Mouse (Mus musculus): ENCODE measurements around the gene Nkain4. TPM values are rescaled to one million over a fixed set of nuclear protein-coding genes. Genes with fewer than 3 reads are reported as not detected.

Gene Nkain4
- total RNA-seq (2022): 1 to 10 TPM in 1 of 4 experiments, not detected in 3; 1.4 TPM

DNA sequence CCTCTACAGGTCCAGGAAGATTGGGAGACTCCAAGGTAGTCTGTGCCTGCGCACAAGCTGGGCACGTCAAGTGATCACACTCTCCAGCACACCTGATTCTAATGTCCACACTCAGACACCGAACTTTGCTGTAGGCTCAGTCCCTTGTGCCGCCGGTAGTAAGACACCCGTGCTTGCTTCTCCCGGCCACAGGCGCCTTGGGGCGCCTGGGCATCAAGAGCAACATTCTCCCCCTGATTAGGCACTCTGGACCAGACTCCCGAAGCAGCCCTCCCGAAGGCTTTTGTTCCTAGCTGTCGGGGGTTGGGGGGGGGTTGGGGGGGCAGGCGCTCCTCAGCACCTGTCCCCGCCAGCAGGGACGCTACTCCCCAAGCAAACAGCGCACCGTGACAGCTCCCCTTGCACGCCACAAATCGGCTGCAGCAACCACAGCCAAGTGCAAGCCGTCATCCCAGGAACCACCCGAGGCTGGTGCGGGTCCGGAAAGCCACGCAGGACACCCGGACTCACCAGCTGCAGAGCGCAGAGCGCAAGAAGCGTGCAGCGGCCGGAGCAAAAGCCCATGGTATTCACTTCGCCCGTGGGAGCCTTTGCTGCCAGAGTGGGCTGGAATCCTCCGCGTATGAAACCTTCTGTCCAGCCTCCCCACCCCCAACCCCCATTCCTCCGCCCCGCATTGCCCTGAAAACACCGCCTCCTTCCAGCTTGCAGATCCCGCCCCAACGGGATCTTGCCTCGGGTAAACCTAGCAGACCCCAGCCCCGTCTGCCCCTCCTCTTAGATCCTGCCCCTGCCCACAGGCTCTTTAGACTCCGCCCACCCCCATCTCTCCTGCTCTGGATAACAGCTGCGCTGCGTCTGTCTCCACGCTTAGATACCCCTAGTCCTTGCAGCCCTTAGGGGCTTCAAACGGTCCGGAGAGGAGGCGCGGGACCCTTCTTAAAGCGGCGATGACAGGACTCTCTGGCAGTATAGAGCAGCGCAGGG lies at the start of gene Nkain4:
TSS of gene Nkain4 (minus strand) at position 639 of the 987 bp plus-strand sequence.
- no peak for DNase-seq (ENCODE audit: low spot score in 2 of 2)

DNA sequence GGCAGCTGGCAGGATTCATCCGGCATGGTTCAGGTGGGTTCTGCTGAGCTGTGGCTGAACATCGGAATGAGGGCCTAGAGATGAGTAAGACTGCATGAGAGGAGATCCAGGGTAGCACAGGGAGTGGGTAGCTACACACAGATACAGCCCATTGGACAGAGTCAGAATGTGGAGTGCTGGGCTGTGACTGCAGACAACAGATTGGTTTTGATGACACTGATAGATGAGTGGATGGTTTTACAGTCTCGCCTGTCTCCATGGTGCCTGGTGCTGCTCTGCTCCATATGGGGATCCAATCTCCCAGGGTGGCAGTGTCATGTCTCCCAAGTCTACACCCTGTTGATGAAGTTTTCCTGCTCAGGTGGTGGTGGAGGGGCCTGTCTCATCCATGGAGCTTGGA lies 42.4 kb upstream of the Nkain4 start:
- no peak for DNase-seq (ENCODE audit: low spot score in 2 of 2)

DNA sequence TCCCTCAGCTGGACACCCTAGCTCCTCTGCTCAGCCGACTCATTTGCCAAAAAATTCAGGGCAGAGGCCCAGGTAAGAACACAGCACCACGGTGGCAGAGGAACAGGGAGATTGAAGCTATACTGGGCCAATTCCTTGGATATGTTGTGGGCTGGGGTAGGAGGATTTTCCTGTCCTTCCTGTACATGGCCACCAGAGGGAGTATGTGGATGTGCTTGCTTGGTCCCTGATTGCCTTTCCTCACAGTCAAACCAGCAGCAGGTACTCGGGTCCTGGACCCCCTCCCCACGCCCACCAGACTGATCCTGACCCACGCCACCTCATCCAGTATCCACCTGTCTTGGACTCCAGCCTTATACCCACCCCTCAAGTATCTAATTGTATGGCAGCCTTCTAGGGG lies 41.9 kb upstream of the Nkain4 start:
- no peak for DNase-seq (ENCODE audit: low spot score in 2 of 2)

- DNase-seq (ENCODE audit: low spot score in 2 of 2): no peak
Observed at GRCm38 (mm10) chr2:180995457-180995856, 41.0 kb upstream of the Nkain4 start.

DNA sequence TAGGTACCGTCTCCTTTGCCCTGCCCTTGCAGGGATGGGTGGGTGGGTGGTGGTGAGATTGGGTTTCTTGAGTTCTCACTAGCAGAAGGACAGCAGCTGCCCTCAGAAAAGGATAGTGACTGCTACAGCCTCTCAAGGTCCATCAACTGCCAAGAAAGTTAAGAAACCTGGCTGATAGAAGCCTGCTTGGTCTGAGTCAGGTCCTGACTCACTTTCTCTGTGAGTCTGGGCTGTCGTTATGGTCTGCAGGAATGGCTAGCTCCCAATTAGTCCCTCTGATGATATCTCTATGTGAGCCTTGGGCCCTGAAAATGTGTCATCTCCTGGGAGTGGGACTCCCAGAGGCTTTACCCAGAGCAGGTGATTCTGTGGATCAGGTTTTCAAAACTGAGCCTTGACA lies 39.9 kb upstream of the Nkain4 start:
- DNase-seq (ENCODE audit: low spot score in 2 of 2): no peak

DNA sequence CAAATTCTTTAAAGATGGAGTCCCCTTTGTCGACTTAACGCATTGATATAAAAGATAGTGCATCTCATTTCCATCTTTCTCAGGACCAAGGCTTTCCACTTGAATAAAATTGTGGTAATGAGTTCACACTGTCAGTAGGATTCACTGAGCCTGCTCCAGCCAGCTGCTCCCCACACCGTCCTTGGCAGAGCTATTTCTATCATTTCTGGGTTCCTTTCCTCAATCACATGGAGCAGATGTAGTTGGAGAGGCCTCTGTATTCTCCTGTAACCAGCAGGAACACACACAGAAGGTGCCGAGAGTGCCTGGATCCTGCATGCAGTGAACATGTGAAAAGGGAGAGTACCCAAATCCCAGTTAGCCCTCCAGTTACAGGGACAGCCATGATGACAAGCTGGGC lies 35.8 kb upstream of the Nkain4 start:
- DNase-seq (ENCODE audit: low spot score in 2 of 2): no peak

DNA sequence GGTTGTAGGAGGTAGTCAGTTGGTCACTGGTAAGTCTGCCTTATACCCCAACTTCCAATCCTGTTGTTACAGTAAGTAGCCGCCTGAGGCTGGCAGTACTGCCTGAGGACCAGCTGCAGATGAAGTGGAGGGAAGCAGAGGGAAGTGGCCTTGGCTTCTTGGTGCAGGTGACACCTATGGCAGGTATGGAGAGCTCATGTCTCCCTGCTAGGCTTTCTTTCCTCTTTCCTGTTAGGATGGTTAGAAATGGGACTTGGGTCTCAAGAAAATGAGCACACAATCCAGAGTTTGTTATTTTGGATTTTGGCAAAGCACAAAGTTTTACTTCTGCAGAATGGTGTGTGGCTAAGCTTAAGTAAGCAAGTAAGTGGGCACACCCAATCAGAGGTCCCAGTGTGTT lies 34.4 kb upstream of the Nkain4 start:
- DNase-seq (ENCODE audit: low spot score in 2 of 2): no peak

DNA sequence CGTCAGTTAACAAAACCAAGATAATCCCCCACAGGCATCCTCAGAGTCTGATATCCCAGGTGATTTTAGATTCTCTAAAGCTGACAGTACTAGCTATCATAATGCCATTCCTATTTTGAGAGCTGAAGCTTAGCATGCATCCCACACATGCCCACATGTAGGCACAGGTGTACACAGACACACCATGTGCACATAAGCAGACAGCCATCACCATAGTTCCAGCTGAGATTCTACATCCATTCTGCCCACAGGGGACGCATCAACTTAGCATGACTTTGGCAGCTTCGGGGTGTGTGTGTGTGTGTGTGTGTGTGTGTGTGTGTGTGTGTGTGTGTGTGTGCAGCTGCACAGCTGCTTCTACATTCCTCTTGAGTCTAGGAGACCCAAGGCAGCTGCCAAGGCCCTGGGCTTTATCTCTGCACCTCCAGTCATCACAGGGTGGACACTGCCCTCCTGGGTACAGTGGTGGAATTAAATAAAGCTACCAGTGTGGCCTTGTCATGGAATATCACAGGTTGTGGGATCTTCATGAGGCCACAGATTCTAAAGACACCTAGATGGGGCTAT lies 33.9 kb upstream of the Nkain4 start:
- DNase-seq (ENCODE audit: low spot score in 2 of 2): no peak

GRCm38 (mm10) chr2:180987432-180988030 lies 33.0 kb upstream of the Nkain4 start:
- no peak for DNase-seq (ENCODE audit: low spot score in 2 of 2)

DNA sequence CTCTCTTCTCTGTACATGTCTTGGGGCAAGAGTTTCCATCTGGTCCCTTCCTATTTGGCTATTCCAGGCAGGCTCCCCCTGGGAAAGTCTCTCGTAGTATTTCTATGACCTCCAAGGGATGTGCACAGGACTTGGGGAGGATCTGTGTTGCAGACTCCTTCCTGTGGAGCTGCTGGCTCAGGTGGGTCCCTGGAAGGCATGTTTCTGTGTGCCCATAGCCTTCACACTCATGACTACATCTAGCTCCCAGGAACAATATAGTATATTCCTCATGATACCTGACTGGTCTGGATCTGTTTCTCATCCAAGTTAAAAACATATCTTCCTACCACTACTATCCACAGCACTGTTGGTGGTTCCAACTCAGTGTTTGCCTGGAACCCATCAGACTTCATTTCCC lies 32.5 kb upstream of the Nkain4 start:
- DNase-seq (ENCODE audit: low spot score in 2 of 2): no peak

DNA sequence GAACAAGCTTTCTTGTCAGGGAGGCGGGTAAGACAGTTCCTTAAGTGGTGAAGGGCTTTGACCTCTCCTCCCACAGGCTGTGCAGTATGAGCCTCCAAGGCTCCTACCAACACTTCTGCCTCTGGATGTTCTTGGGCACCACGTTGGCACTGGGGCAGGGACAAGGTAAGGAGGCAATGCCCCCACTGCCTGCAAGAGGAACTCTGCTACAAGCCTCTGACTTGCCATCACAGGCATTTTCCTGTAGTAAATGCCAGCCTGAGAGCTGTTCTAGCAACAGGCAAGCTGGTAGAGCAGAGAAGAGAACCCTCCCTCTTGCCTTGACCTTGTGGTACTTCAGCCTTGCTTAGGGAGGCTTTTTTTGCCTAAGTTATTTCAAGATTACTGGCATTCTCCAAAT lies 31.9 kb upstream of the Nkain4 start, which contains the start of gene Col20a1:
TSS of gene Col20a1 (plus strand) at position 87 of the 400 bp plus-strand sequence.
- DNase-seq (ENCODE audit: low spot score in 2 of 2): no peak

DNA sequence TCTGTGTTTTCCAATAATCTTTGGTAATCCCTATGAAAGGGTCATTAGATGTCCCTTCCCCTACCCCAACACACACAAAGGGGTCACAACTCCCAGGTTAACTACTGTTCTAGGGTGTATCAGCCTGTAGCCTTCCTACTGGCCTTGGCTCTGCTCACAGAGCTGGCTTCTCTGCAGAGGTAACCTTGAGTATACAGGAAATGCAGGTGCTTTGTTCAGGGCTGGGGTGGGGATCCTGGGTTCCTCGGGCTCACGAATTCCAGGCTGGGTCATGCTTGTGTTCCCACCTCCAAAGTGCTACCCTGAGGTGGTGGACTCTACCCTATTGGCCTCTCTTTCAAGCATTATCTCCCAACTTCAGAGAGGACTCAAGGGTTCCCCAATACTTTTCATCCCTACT lies 31.1 kb upstream of the Nkain4 start:
- no peak for DNase-seq (ENCODE audit: low spot score in 2 of 2)

DNA sequence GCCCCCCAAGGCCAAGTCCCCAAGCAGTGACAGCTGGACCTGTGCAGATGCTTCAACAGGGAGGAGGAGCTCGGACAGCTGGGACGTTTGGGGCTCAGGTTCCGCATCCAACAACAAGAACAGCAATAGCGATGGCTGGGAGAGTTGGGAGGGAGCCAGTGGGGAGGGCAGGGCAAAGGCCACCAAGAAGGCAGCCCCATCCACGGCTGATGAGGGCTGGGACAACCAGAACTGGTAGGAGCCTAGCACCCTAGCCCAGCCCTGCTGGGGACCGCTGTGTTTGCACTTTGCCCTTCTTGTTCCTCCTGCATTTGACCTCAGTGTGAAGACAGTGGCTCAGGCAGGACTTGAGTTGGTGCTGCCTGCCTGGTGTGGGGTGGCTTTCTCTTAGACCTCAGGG lies 26.6 kb upstream of the Nkain4 start:
- DNase-seq (ENCODE audit: low spot score in 2 of 2): no peak

DNA sequence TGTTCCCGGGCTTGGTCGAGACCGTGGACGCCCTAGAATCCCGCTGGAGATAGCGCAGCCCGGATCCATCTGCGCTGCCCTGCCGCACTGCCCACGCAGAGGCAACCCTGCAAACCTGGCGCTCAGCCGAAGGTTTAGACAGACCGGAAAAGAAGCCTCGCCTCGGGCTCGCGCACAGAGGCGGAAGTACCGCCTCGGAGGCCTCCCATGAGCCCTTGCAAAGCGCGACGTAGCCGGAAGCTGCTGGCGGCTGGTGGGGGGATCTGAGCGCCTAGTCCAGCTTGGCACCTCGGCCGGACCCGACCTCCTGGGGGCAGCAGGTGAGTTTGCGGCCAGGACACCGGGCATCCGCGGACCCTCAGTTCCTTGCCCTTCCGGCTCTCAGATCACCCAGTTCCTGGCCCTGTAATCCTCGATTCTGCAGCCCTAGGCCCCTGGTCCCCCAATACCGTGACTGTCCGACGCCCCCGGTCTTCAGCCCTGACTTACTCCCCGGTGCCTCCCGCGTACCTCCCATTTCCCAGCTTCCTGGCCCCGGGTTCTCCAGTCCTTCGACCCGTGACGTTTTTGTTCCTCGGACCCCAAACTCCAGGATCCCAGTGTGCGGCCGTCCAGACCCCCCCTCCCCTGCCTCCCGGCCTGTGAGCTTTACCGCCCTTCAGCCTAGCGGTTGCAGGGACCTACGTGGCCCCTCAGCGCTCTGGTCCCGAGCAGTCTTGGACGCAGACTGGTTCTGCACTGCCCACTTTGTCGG lies 12.7 kb upstream of the Nkain4 start, which contains the start of gene Arfgap1:
TSS of gene Arfgap1 (plus strand) at position 216 of the 754 bp plus-strand sequence.
- peak; percentile 78 to 85 for DNase-seq (ENCODE audit: low spot score in 2 of 2)

GRCm38 (mm10) chr2:180966092-180966882 lies 11.8 kb upstream of the Nkain4 start:
- no peak for DNase-seq (ENCODE audit: low spot score in 2 of 2)

- peak; percentile 47 to 58 for DNase-seq (ENCODE audit: low spot score in 2 of 2)
Observed at GRCm38 (mm10) chr2:180963956-180964355, 9.5 kb upstream of the Nkain4 start.

- DNase-seq (ENCODE audit: low spot score in 2 of 2): no peak
Observed at GRCm38 (mm10) chr2:180962616-180963308, 8.3 kb upstream of the Nkain4 start.

- no peak for DNase-seq (ENCODE audit: low spot score in 2 of 2)
Observed at GRCm38 (mm10) chr2:180960187-180960586, 5.7 kb upstream of the Nkain4 start.

GRCm38 (mm10) chr2:180959605-180960004 lies 5.1 kb upstream of the Nkain4 start:
- DNase-seq (ENCODE audit: low spot score in 2 of 2): no peak

- DNase-seq (ENCODE audit: low spot score in 2 of 2): no peak
Observed at GRCm38 (mm10) chr2:180953638-180954037, 861 bp downstream of the Nkain4 start.

Measured in gastrocnemius, adult 8-10 months (tissue).